Mouse (Mus musculus) embryonic fibroblast, embryonic 13.5 days (primary cell): ENCODE measurements at regions not wholly inside any gene's neighbourhood (a gene's known extent, or its start where the extent isn't known, plus 50 kb on each side); places are given as distances from the start of the nearest gene placed in this dataset.

ENCODE experiments used
- CTCF ChIP-seq: IDR thresholded peaks from 2 replicates; pipeline ENCODE4 v1.5.1; 2011; ENCODE audit warnings: mild to moderate bottlenecking, control low read depth, low read length, moderate library complexity, borderline replicate concordance; ENCODE audit not compliant: insufficient read depth
- POLR2A ChIP-seq: IDR thresholded peaks from 2 replicates; pipeline ENCODE4 v1.6.1; 2011; ENCODE audit warnings: low read depth, mild to moderate bottlenecking, control low read depth, low read length, moderate library complexity

DNA sequence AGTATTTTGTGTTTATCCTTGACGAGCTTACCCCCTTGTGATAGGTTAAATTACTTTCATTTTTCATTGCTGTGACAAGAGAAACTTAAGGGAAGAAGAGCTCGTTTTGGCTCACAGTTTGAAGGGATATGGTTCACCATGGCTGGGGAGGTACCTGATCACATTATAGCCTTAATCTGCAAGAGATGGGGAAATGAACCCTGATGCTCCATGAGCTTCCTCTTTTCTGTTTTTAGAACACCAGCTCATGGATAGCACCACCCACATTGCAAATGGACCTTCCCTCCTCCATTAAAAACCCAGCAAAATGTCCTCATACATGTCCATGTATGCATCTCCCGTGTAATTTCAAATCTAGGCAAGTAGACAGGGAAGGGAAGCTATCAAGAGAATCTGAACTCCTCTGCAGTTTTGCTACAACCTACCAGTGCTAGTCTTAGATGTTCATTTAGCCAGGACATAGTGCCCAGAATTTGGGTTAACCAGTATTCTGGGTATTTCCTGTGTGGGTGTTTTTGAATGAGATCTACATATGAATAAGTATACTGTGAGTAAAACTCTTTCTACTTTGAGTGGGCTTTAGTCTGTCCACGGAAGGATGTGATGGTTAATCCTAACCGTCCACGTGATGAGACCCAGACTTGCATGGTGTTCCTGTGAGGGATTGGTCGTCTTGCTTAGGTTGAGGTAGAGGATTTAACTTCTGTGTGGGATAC, 121.5 kb upstream of the 4930412O13Rik start:
- TF ChIP-seq CTCF = no peak
- no peak for TF ChIP-seq POLR2A
